Mouse (Mus musculus): ENCODE data around the gene Isca2.

DNA sequence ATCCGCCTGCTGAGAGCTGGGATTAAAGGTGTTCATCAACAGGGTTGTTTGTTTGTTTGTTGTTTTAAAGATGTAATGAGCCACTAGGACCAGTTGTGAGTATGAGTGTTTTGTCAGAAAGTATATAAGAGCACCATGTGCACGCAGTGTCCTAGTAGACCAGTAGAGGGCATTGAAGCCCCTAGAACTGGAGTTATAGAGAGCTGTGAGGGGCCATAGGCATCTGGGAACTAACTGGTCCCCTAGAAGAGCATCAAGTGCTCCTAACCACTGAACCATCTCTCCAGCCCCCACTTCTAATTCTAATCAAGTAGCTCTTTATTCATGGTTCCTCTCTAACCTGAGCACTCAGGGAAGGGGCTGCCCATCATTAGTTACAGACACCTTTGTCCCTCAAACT is 14.0 kb upstream of the Isca2 start:
- TF ChIP-seq POLR2A (IDR thresholded peaks at IDR 0.05; ENCODE audit: control insufficient read depth, low read depth, low read length) (no peak), CTCF (IDR thresholded peaks at IDR 0.05; ENCODE audit: control insufficient read depth, insufficient read depth, insufficient replicate concordance, low read depth, low read length) (no peak)

Data from testis, adult 2 months (tissue).